8 mouse cellular contexts compared by ENCODE assay signal in the genomic region with DNA sequence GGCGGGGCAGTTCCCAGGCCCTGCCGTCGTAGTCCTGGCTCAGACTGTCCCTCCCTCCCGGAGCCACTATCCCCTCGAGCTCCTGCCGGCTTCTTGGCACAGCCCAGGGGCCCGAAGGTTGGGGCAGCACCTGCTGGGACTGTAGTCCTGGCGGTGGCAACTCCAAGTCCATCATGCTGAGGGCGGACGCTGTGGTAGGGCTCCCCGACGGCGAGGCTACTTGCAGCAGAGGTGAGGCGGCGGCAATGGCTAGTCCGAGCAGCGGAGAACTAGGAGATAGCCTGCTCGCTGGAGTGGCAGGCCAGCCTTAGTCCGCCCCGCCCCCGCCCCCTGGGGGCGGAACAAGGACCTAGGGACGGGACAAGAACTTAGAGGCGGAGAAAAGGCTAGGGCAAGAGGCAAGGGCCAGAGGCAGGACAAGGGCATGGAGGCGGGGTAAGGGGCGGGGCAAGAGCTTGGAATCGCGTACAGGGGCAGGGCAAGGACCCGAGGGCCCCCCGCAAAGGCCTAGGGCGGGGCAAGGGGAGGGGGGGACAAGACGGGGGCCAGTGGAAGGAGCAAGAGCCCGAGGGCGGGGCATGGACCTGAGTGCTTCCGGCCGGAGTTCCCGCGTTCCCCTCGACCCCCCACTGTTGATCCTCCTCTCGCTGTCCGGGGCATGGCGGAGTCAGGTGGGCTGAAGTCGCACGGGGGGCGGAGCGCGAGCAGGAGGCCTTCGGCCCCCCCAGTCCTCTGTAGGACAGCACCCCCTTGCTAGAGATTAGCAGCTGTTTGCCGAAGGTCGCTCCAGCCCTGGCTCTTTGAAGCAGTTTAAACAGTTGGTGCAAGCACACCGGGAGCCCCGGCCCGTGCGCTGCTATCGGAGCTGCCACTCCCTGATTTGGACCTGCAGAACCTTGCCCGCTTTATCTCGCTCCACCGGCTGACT. TPM values are rescaled to one million over a fixed set of nuclear protein-coding genes. Genes with fewer than 3 reads are reported as not detected.
A peak's percentile ranks its signal among the peaks of the same experiment; 100 is the strongest.
DNase-seq lines count a peak whose midpoint lies in the region; ATAC-seq lines count a peak whose summit lies in the region.

Gene Nfe2l2, minus strand, starts transcription at position 408 of the 928 bp plus-strand sequence.

- H3K4me1 ChIP-seq in hindbrain, embryonic 11.5 days (replicated peaks; ENCODE audit: control insufficient read depth, insufficient read depth, low read length), result peaks cover 5% of the 10 kb centered on the region

- H3K36me3 ChIP-seq in hindbrain, embryonic 11.5 days (ENCODE audit: control insufficient read depth, insufficient read depth, low read length), result no peaks in the 10 kb centered on the region

- H3K4me3 ChIP-seq in hindbrain, embryonic 11.5 days (ENCODE audit: low read depth, low read length), result peak within 1 kb of the TSS; percentile 48

- no peaks in the 10 kb centered on the region for H3K9me3 ChIP-seq in hindbrain, embryonic 11.5 days (ENCODE audit: control insufficient read depth, low read length)

- peak within 1 kb of the TSS; percentile 89 for H3K27ac ChIP-seq in hindbrain, embryonic 11.5 days (ENCODE audit: low read depth, low read length)

- peak; percentile 99 for DNase-seq in Muller cell, postnatal 12 days (ENCODE audit: inconsistent ontology term)
- peak; percentile 84 for DNase-seq in cerebellum, adult 9-11 months
- DNase-seq in frontal cortex, adult 2 months (ENCODE audit: extremely low spot score in 1 of 2, low spot score in 1 of 2), result peak; percentile 76 to 81
- DNase-seq in hindbrain, embryonic 11.5 days (ENCODE audit: low spot score), result peak; percentile 95
- peak; percentile 79 to 83 for DNase-seq in layer of hippocampus, postnatal 10 days (ENCODE audit: low spot score in 2 of 2)
- peak; percentile 100 for DNase-seq in lung, postnatal 10 days
- DNase-seq in ovary, postnatal 36 days (ENCODE audit: low spot score), result peak; percentile 99
- DNase-seq in thymus, postnatal 25 days, result peak; percentile 93

- peak within 1 kb of the TSS; percentile 56 for H3K9ac ChIP-seq in hindbrain, embryonic 11.5 days (ENCODE audit: low read depth, low read length)

- no peaks in the 10 kb centered on the region for H3K27me3 ChIP-seq in hindbrain, embryonic 11.5 days (ENCODE audit: control insufficient read depth, insufficient read depth, low read length)

- whole genome bisulfite sequencing in hindbrain, embryonic 11.5 days, result under 1% methylated on average over 54 of the region's 58 CpGs

- peak; percentile 93 for ATAC-seq in hindbrain, embryonic 11.5 days (ENCODE audit: low FRiP score)

- H3K4me2 ChIP-seq in hindbrain, embryonic 11.5 days (replicated peaks; ENCODE audit: low read depth, low read length), result peak within 1 kb of the TSS; percentile 79

RNA-seq across cellular contexts. Expression of gene Nfe2l2, which starts in this region (rescaled TPM):
- 20.4 and 21.1 TPM in 2 replicates for polyA plus RNA-seq in frontal cortex, adult 2 months (2012; rRNA removed)
- 28.4 and 28.5 TPM in 2 replicates for polyA plus RNA-seq in hindbrain, embryonic 11.5 days (2014; fragmentation: Nextera tagmentation; extraction: Ambion mirVana)
- 10 to 100 TPM in 1 of 2 experiments, 1 to 10 TPM in 1; 9.9 to 10.4 TPM for total RNA-seq in layer of hippocampus, postnatal 10 days (2021)

Comparison
In these comparisons a context has a peak if more than half of its experiments do, and no peak if none do; other contexts are left out.
1. Peak in every context shown above with its lines: DNase-seq, ATAC-seq, H3K4me3 ChIP-seq and H3K27ac ChIP-seq.